In genomic region chr15:100664813-100665274, GRCm38 (mm10) we compare ENCODE assay signal across 11 mouse cellular contexts. TPM values are rescaled to one million over a fixed set of nuclear protein-coding genes. Genes with fewer than 3 reads are reported as not detected.
DNase-seq lines count a peak whose midpoint lies in the region; ATAC-seq and TF ChIP-seq lines count a peak whose summit lies in the region.
"Had no signal": no experiment of that assay in that cellular context is flagged by ENCODE, and none has a peak within 500 bp of the region (broad histone marks: within the 10 kb centered on the region; RNA-seq: fewer than 3 reads in every experiment).

No protein-coding gene starts in this region.

- no peak overlapping the region for H3K4me3 ChIP-seq in MEL (ENCODE audit: control insufficient read depth in 1 of 2, insufficient read depth in 1 of 2, low read depth in 2 of 2, low read length in 2 of 2)
- H3K4me3 ChIP-seq in hindbrain, embryonic 11.5 days (ENCODE audit: low read depth, low read length): no peak overlapping the region
- H3K4me3 ChIP-seq in midbrain, embryonic 15.5 days: no peak overlapping the region
- H3K4me3 ChIP-seq: limb, embryonic 12.5 days had no signal

- no peak overlapping the region for H3K9ac ChIP-seq in MEL (ENCODE audit: control insufficient read depth, low read depth, low read length, poor library complexity, severe bottlenecking)
- H3K9ac ChIP-seq in hindbrain, embryonic 11.5 days (ENCODE audit: low read depth, low read length): no peak overlapping the region
- no peak overlapping the region for H3K9ac ChIP-seq in midbrain, embryonic 15.5 days
- H3K9ac ChIP-seq: limb, embryonic 12.5 days had no signal

- H3K27ac ChIP-seq in MEL (ENCODE audit: control insufficient read depth, low read depth, low read length): peak overlapping the region; percentile 18; the same call in 1 of the 2 replicates
- H3K27ac ChIP-seq in hindbrain, embryonic 11.5 days (ENCODE audit: low read depth, low read length): no peak overlapping the region
- H3K27ac ChIP-seq in midbrain, embryonic 15.5 days: no peak overlapping the region
- H3K27ac ChIP-seq: kidney, postnatal 0 days; limb, embryonic 12.5 days had no signal

- ATAC-seq in monocyte, adult 5-6 weeks (replicated peaks; ENCODE audit: insufficient number of reproducible peaks, low FRiP score, low TSS enrichment, poor library complexity, severe bottlenecking): peak; percentile 72
- no peak for ATAC-seq in hindbrain, embryonic 11.5 days (ENCODE audit: low FRiP score)
- no peak for ATAC-seq in midbrain, embryonic 15.5 days (replicated peaks)
- ATAC-seq: midbrain, embryonic 16.5 days had no signal

- peaks cover 9 to 35% of the 10 kb centered on the region in 2 experiments for H3K36me3 ChIP-seq in MEL (ENCODE audit: control insufficient read depth in 1 of 2, insufficient read depth in 2 of 2, low read length in 2 of 2)
- H3K36me3 ChIP-seq in hindbrain, embryonic 11.5 days (ENCODE audit: control insufficient read depth, insufficient read depth, low read length): no peaks in the 10 kb centered on the region
- no peaks in the 10 kb centered on the region for H3K36me3 ChIP-seq in midbrain, embryonic 15.5 days (replicated peaks)
- H3K36me3 ChIP-seq: limb, embryonic 12.5 days had no signal

- no peak for TF ChIP-seq CTCF in MEL (IDR thresholded peaks at IDR 0.05 in 2 of 3, conservative IDR thresholded peaks at IDR 0.05 in 1 of 3; ENCODE audit: control insufficient read depth in 1 of 3, insufficient read depth in 1 of 3, low read depth in 2 of 3, low read length in 3 of 3, poor library complexity in 1 of 3, severe bottlenecking in 1 of 3)

- no peak for TF ChIP-seq POLR2A in MEL (IDR thresholded peaks at IDR 0.05; ENCODE audit: control insufficient read depth in 1 of 2, insufficient read depth in 1 of 2, low read depth in 1 of 2, low read length in 2 of 2, poor library complexity in 1 of 2)

- DNase-seq in MEL (ENCODE audit: low read depth, low spot score): peak; percentile 75
- DNase-seq in induced T-regulatory cell, adult 2 months (ENCODE audit: low read depth): peak; percentile 91
- DNase-seq in thymus, postnatal 10 days (ENCODE audit: low spot score in 2 of 2): peak; percentile 57 to 65
- DNase-seq in left cerebral cortex, adult 18-20 months (ENCODE audit: low spot score in 2 of 2): no peak
- no peak for DNase-seq in hindbrain, embryonic 11.5 days (ENCODE audit: low spot score)
- DNase-seq: cerebellum, adult 8-10 months had no signal

- H3K27me3 ChIP-seq in MEL (ENCODE audit: control insufficient read depth in 1 of 2, insufficient read depth in 2 of 2, low read length in 2 of 2): no peaks in the 10 kb centered on the region
- no peaks in the 10 kb centered on the region for H3K27me3 ChIP-seq in hindbrain, embryonic 11.5 days (ENCODE audit: control insufficient read depth, insufficient read depth, low read length)
- no peaks in the 10 kb centered on the region for H3K27me3 ChIP-seq in midbrain, embryonic 15.5 days (replicated peaks)

- 83% methylated on average over 9 of the region's 9 CpGs for WGBS in hindbrain, embryonic 11.5 days
- WGBS in midbrain, embryonic 15.5 days: 83% methylated on average over 9 of the region's 9 CpGs

- no peak for TF ChIP-seq RAD21 in MEL (IDR thresholded peaks at IDR 0.05; ENCODE audit: low read depth, low read length)

- no peak overlapping the region for H3K4me2 ChIP-seq in hindbrain, embryonic 11.5 days (replicated peaks; ENCODE audit: low read depth, low read length)
- no peak overlapping the region for H3K4me2 ChIP-seq in midbrain, embryonic 15.5 days
- H3K4me2 ChIP-seq: limb, embryonic 12.5 days had no signal

- peak; percentile 19 to 52; a peak in 2 of 4 replicates for TF ChIP-seq EP300 in MEL (IDR thresholded peaks at IDR 0.05; ENCODE audit: low read depth in 1 of 2, low read length in 2 of 2)

- H3K9me3 ChIP-seq in MEL (replicated peaks; ENCODE audit: insufficient read depth, low read length): no peaks in the 10 kb centered on the region
- no peaks in the 10 kb centered on the region for H3K9me3 ChIP-seq in hindbrain, embryonic 11.5 days (ENCODE audit: control insufficient read depth, low read length)
- H3K9me3 ChIP-seq in midbrain, embryonic 15.5 days: no peaks in the 10 kb centered on the region
- H3K9me3 ChIP-seq: limb, embryonic 12.5 days had no signal

- peaks cover 38% of the 10 kb centered on the region for H3K79me2 ChIP-seq in MEL (ENCODE audit: control insufficient read depth, insufficient read depth, low read length, poor library complexity)

- H3K4me1 ChIP-seq in MEL (ENCODE audit: control insufficient read depth in 1 of 2, insufficient read depth in 2 of 2, low read length in 2 of 2): peaks cover 26 to 44% of the 10 kb centered on the region in 2 experiments
- no peaks in the 10 kb centered on the region for H3K4me1 ChIP-seq in hindbrain, embryonic 11.5 days (replicated peaks; ENCODE audit: control insufficient read depth, insufficient read depth, low read length)
- H3K4me1 ChIP-seq in midbrain, embryonic 15.5 days: peaks cover 12% of the 10 kb centered on the region
- H3K4me1 ChIP-seq: limb, embryonic 12.5 days had no signal

TF ChIP-seq in MEL, 35 proteins besides CTCF, POLR2A, EP300 and RAD21:
- TF ChIP-seq MYB (IDR thresholded peaks at IDR 0.05; ENCODE audit: low read depth, low read length): no peak
- TF ChIP-seq USF1 (IDR thresholded peaks at IDR 0.05; ENCODE audit: low read depth, low read length): no peak
- no peak for TF ChIP-seq UBTF (IDR thresholded peaks at IDR 0.05; ENCODE audit: borderline replicate concordance, insufficient read depth, low read depth, low read length)
- TF ChIP-seq ZNF384 (IDR thresholded peaks at IDR 0.05; ENCODE audit: low read depth, low read length): no peak
- peak; percentile 62 for TF ChIP-seq CHD2 (IDR thresholded peaks at IDR 0.05; ENCODE audit: low read length)
- peak; percentile 52 for TF ChIP-seq SIN3A (IDR thresholded peaks at IDR 0.05; ENCODE audit: low read length)
- TF ChIP-seq TCF12 (IDR thresholded peaks at IDR 0.05; ENCODE audit: low read depth, low read length): no peak
- TF ChIP-seq ZMIZ1 (IDR thresholded peaks at IDR 0.05; ENCODE audit: low read depth, low read length): no peak
- 0 out of 2 replicates have a peak, but pooled peaks have one; percentile 42 for TF ChIP-seq MYC (IDR thresholded peaks at IDR 0.05; ENCODE audit: low read depth, low read length)
- no peak for TF ChIP-seq MXI1 (IDR thresholded peaks at IDR 0.05; ENCODE audit: low read depth, low read length)
- peak; percentile 36; the same call in 1 of the 2 replicates for TF ChIP-seq ETS1 (IDR thresholded peaks at IDR 0.05; ENCODE audit: low read depth, low read length)
- TF ChIP-seq TBP (IDR thresholded peaks at IDR 0.05; ENCODE audit: low read depth, low read length): peak; percentile 70; the same call in 1 of the 2 replicates
- TF ChIP-seq MEF2A (IDR thresholded peaks at IDR 0.05; ENCODE audit: extremely low read depth, insufficient replicate concordance, low read depth, low read length, poor library complexity, severe bottlenecking): no peak
- TF ChIP-seq ELF1 (IDR thresholded peaks at IDR 0.05; ENCODE audit: low read depth, low read length): no peak
- TF ChIP-seq NRF1 (IDR thresholded peaks at IDR 0.05; ENCODE audit: insufficient read depth, low read depth, low read length, poor library complexity, severe bottlenecking): no peak
- no peak for TF ChIP-seq ZC3H11A (IDR thresholded peaks at IDR 0.05; ENCODE audit: low read depth, low read length)
- TF ChIP-seq MAX (IDR thresholded peaks at IDR 0.05; ENCODE audit: low read length): no peak
- no peak for TF ChIP-seq KAT2A (conservative IDR thresholded peaks at IDR 0.05; ENCODE audit: low read depth, low read length)
- no peak for TF ChIP-seq JUND (IDR thresholded peaks at IDR 0.05; ENCODE audit: low read depth, low read length)
- no peak for TF ChIP-seq ZKSCAN1 (IDR thresholded peaks at IDR 0.05; ENCODE audit: low read depth, low read length)
- TF ChIP-seq NELFE (IDR thresholded peaks at IDR 0.05; ENCODE audit: low read depth, low read length): no peak

RNA-seq across cellular contexts. Expression of gene Bin2, which starts 4.5 kb away (rescaled TPM):
- total RNA-seq in MEL (2012; rRNA removed): 79.9 and 94.7 TPM in 2 replicates
- 100 to 1,000 TPM; 106 to 128 TPM for polyA plus RNA-seq in MEL (2012; ENCODE audit: insufficient read depth in 1 of 2, insufficient read length in 2 of 2, low read depth in 1 of 2, low replicate concordance in 2 of 2, missing spikeins in 1 of 2)
- total RNA-seq in monocyte, adult 5-6 weeks (2017): 579 to 859 TPM (median 610 TPM) in 3 replicates
- total RNA-seq in left cerebral cortex, adult 18-20 months (2021): 1 to 10 TPM; 5.2 to 5.4 TPM
- polyA plus RNA-seq in hindbrain, embryonic 11.5 days (2014; fragmentation: Nextera tagmentation; extraction: Ambion mirVana): 4.0 and 5.5 TPM in 2 replicates
- 0.96 and 1.0 TPM in 2 replicates for polyA plus RNA-seq in midbrain, embryonic 15.5 days (2015; fragmentation: Nextera tagmentation; extraction: Ambion mirVana)

RNA-seq across cellular contexts. Expression of gene Cela1, which starts 22.9 kb away (rescaled TPM):
- 42.2 and 60.3 TPM in 2 replicates for total RNA-seq in MEL (2012; rRNA removed)
- 10 to 100 TPM in 1 of 2 experiments, not detected in 1; 51.4 TPM for polyA plus RNA-seq in MEL (2012; ENCODE audit: insufficient read depth in 1 of 2, insufficient read length in 2 of 2, low read depth in 1 of 2, low replicate concordance in 2 of 2, missing spikeins in 1 of 2)
- total RNA-seq in monocyte, adult 5-6 weeks (2017): 0.64 to 4.9 TPM (median 2.6 TPM) in 3 replicates
- 1 to 10 TPM; 2.7 TPM for total RNA-seq in left cerebral cortex, adult 18-20 months (2021)
- polyA plus RNA-seq in hindbrain, embryonic 11.5 days (2014; fragmentation: Nextera tagmentation; extraction: Ambion mirVana): 0.99 and 1.7 TPM in 2 replicates
- polyA plus RNA-seq in midbrain, embryonic 15.5 days (2015; fragmentation: Nextera tagmentation; extraction: Ambion mirVana): 1.0 and 1.2 TPM in 2 replicates

RNA-seq across cellular contexts. Expression of gene Smagp, which starts 28.1 kb away (rescaled TPM):
- total RNA-seq in MEL (2012; rRNA removed): 1.6 and 2.6 TPM in 2 replicates
- 10 to 100 TPM in 1 of 2 experiments, not detected in 1; 22.6 TPM for polyA plus RNA-seq in MEL (2012; ENCODE audit: insufficient read depth in 1 of 2, insufficient read length in 2 of 2, low read depth in 1 of 2, low replicate concordance in 2 of 2, missing spikeins in 1 of 2)
- 9.8 to 17.2 TPM (median 15.0 TPM) in 3 replicates for total RNA-seq in monocyte, adult 5-6 weeks (2017)
- total RNA-seq in left cerebral cortex, adult 18-20 months (2021): 1 to 10 TPM; 1.2 to 1.9 TPM
- polyA plus RNA-seq in hindbrain, embryonic 11.5 days (2014; fragmentation: Nextera tagmentation; extraction: Ambion mirVana): 4.1 and 5.5 TPM in 2 replicates
- polyA plus RNA-seq in midbrain, embryonic 15.5 days (2015; fragmentation: Nextera tagmentation; extraction: Ambion mirVana): 4.0 and 4.9 TPM in 2 replicates

RNA-seq across cellular contexts. Expression of gene Dazap2, which starts 49.7 kb away (rescaled TPM):
- 100 and 107 TPM in 2 replicates for total RNA-seq in MEL (2012; rRNA removed)
- polyA plus RNA-seq in MEL (2012; ENCODE audit: insufficient read depth in 1 of 2, insufficient read length in 2 of 2, low read depth in 1 of 2, low replicate concordance in 2 of 2, missing spikeins in 1 of 2): 100 to 1,000 TPM; 233 to 341 TPM
- total RNA-seq in monocyte, adult 5-6 weeks (2017): 302 to 403 TPM (median 317 TPM) in 3 replicates
- total RNA-seq in left cerebral cortex, adult 18-20 months (2021): 100 to 1,000 TPM; 114 to 119 TPM
- polyA plus RNA-seq in hindbrain, embryonic 11.5 days (2014; fragmentation: Nextera tagmentation; extraction: Ambion mirVana): 256 and 266 TPM in 2 replicates
- polyA plus RNA-seq in midbrain, embryonic 15.5 days (2015; fragmentation: Nextera tagmentation; extraction: Ambion mirVana): 127 and 130 TPM in 2 replicates

Comparison
In these comparisons a context has a peak if more than half of its experiments do, and no peak if none do; other contexts are left out.
1. DNase-seq: peak in MEL (single experiment), induced T-regulatory cell, adult 2 months (single experiment) and thymus, postnatal 10 days (2 of 2); none in left cerebral cortex, adult 18-20 months (0 of 2) and hindbrain, embryonic 11.5 days (single experiment).
2. RNA of gene Bin2, which starts 4.5 kb away (total RNA-seq): 579 to 859 TPM in monocyte, adult 5-6 weeks and 79.9 to 94.7 TPM in MEL; 5.2 to 5.4 TPM in left cerebral cortex, adult 18-20 months; every median in the first group is over 10 times any median in the second.